Mouse (Mus musculus) naive thymus-derived CD4-positive, alpha-beta T cell, adult 2 months (primary cell): ENCODE data around the gene Tango2.

Experiments used
- DNase-seq: peaks from one replicate; pipeline ENCODE4 v3.0.0-alpha.2; 2011; ENCODE audit warnings: low read depth

Gene Tango2

GRCm38 (mm10) chr16:18347931-18348600 lies at the start of gene Tango2, which contains the start of gene Arvcf:
Tango2 (minus strand) TSS chr16:18348103.
Arvcf (plus strand) TSS chr16:18348182.
- DNase-seq: peak; percentile 49

GRCm38 (mm10) chr16:18396791-18397621 lies 49.1 kb upstream of the Tango2 start:
- DNase-seq: no peak

- no peak for DNase-seq
Measured at GRCm38 (mm10) chr16:18396201-18396600, 48.3 kb upstream of the Tango2 start.

GRCm38 (mm10) chr16:18395620-18396036 lies 47.7 kb upstream of the Tango2 start:
- DNase-seq: no peak

- DNase-seq: no peak
Measured at GRCm38 (mm10) chr16:18394777-18395619, 47.1 kb upstream of the Tango2 start.

- no peak for DNase-seq
Measured at GRCm38 (mm10) chr16:18394056-18394455, 46.2 kb upstream of the Tango2 start.

GRCm38 (mm10) chr16:18393595-18393994 lies 45.7 kb upstream of the Tango2 start:
- DNase-seq: no peak

- peak; percentile 75 for DNase-seq
Measured at GRCm38 (mm10) chr16:18392469-18393426, 44.8 kb upstream of the Tango2 start.

GRCm38 (mm10) chr16:18391728-18392127 lies 43.8 kb upstream of the Tango2 start:
- DNase-seq: no peak

- no peak for DNase-seq
Measured at GRCm38 (mm10) chr16:18391127-18391526, 43.2 kb upstream of the Tango2 start.

GRCm38 (mm10) chr16:18390399-18390798 lies 42.5 kb upstream of the Tango2 start:
- no peak for DNase-seq

- DNase-seq: no peak
Measured at GRCm38 (mm10) chr16:18388583-18389435, 40.9 kb upstream of the Tango2 start.

- DNase-seq: no peak
Measured at GRCm38 (mm10) chr16:18387704-18388582, 40.0 kb upstream of the Tango2 start.

- no peak for DNase-seq
Measured at GRCm38 (mm10) chr16:18386972-18387371, 39.1 kb upstream of the Tango2 start.

GRCm38 (mm10) chr16:18386451-18386850 lies 38.5 kb upstream of the Tango2 start:
- DNase-seq: no peak

GRCm38 (mm10) chr16:18385411-18385810 lies 37.5 kb upstream of the Tango2 start:
- DNase-seq: no peak

- DNase-seq: no peak
Measured at GRCm38 (mm10) chr16:18384659-18385058, 36.8 kb upstream of the Tango2 start.

GRCm38 (mm10) chr16:18384211-18384610 lies 36.3 kb upstream of the Tango2 start:
- no peak for DNase-seq

GRCm38 (mm10) chr16:18383756-18384155 lies 35.9 kb upstream of the Tango2 start:
- no peak for DNase-seq
